Mouse (Mus musculus) G1E (cell line): ENCODE measurements at regions not wholly inside any gene's neighbourhood (a gene's known extent, or its start where the extent isn't known, plus 50 kb on each side); places are given as distances from the start of the nearest gene placed in this dataset.

Experiments
- CTCF ChIP-seq: IDR thresholded peaks from 2 replicates; pipeline ENCODE4 v1.5.1; 2012; ENCODE audit warnings: low read depth, low read length, inconsistent platforms, mixed read lengths
- GATA1 ChIP-seq: IDR thresholded peaks from 2 replicates; pipeline ENCODE4 v1.6.1; 2012; ENCODE audit warnings: borderline replicate concordance, low read length, inconsistent platforms, mixed read lengths
- GATA2 ChIP-seq: IDR thresholded peaks from 2 replicates; pipeline ENCODE4 v1.6.1; 2012; ENCODE audit warnings: low read depth, low read length, inconsistent platforms, borderline replicate concordance
- POLR2AphosphoS5 ChIP-seq: IDR thresholded peaks from 2 replicates; pipeline ENCODE4 v1.6.1; 2012; ENCODE audit warnings: low read depth, low read length, inconsistent platforms; ENCODE audit not compliant: insufficient replicate concordance
- TAL1 ChIP-seq: conservative IDR thresholded peaks from 2 replicates; pipeline ENCODE4 v1.6.1; 2012; ENCODE audit warnings: low read depth, low read length, inconsistent platforms, mixed read lengths

DNA sequence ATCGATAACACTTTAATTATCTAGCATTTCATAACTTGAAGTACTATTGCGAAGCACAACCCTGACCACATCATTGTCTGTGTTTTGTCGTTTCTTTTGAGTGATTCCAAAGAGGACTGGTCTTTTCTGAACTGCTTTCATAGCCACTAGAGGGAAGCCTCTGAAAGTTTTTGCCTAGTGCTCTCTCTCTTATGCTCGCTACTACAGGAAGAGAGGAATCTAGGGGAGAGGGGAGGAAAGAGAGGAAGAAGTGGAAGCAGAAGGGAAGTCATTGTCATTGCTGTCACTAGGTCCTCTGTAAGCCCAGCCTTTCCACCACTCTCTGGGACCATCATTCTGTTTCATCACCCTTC is 217.1 kb upstream of the Kif2a start:
- TF ChIP-seq CTCF (no peak), GATA1 (no peak), TAL1 (no peak), GATA2 (no peak), POLR2AphosphoS5 (no peak)
